In genomic region chr14:74790535-74790934, GRCm38 (mm10) we compare ENCODE assay signal across 19 mouse cellular contexts.
"Had no signal": no experiment of that assay in that cellular context is flagged by ENCODE, and none has a peak within 500 bp of the region (broad histone marks: within the 10 kb centered on the region; RNA-seq: fewer than 3 reads in every experiment).

No protein-coding gene starts in this region.

- H3K4me3 ChIP-seq: layer of hippocampus, adult 2 months; limb, embryonic 10.5 days; limb, embryonic 13.5 days; liver, embryonic 12.5 days; liver, embryonic 15.5 days; lung, embryonic 15.5 days; megakaryocyte, embryonic 14.5 days; midbrain, embryonic 15.5 days had no signal

- H3K9me3 ChIP-seq: limb, embryonic 10.5 days; limb, embryonic 13.5 days; liver, embryonic 12.5 days; liver, embryonic 15.5 days; lung, embryonic 15.5 days; megakaryocyte, embryonic 14.5 days; midbrain, embryonic 15.5 days had no signal

- ATAC-seq: liver, embryonic 12.5 days; midbrain, embryonic 15.5 days had no signal

- H3K4me1 ChIP-seq: limb, embryonic 10.5 days; limb, embryonic 13.5 days; lung, embryonic 15.5 days had no signal

- H3K4me2 ChIP-seq: limb, embryonic 13.5 days; liver, embryonic 12.5 days; liver, embryonic 15.5 days; lung, embryonic 15.5 days; midbrain, embryonic 11.5 days; midbrain, embryonic 15.5 days had no signal

- H3K27ac ChIP-seq: kidney, postnatal 0 days; layer of hippocampus, adult 2 months; limb, embryonic 10.5 days; limb, embryonic 13.5 days; liver, embryonic 12.5 days; liver, embryonic 15.5 days; lung, embryonic 15.5 days; midbrain, embryonic 15.5 days had no signal

- H3K27me3 ChIP-seq: limb, embryonic 13.5 days; liver, embryonic 12.5 days; liver, embryonic 15.5 days; lung, embryonic 15.5 days; megakaryocyte, embryonic 14.5 days; midbrain, embryonic 15.5 days had no signal

- DNase-seq: kidney, adult 2 months; kidney, postnatal 25 days; layer of hippocampus, adult 9-11 months; liver; lung, adult 18-20 months; lung, postnatal 10 days; lung, postnatal 36 days; thymus, adult 18-20 months; thymus, postnatal 36 days had no signal

- H3K9ac ChIP-seq: limb, embryonic 13.5 days; liver, embryonic 12.5 days; liver, embryonic 15.5 days; lung, embryonic 15.5 days; midbrain, embryonic 15.5 days had no signal
